Mouse (Mus musculus): ENCODE results near the gene Cpne7.

DNA sequence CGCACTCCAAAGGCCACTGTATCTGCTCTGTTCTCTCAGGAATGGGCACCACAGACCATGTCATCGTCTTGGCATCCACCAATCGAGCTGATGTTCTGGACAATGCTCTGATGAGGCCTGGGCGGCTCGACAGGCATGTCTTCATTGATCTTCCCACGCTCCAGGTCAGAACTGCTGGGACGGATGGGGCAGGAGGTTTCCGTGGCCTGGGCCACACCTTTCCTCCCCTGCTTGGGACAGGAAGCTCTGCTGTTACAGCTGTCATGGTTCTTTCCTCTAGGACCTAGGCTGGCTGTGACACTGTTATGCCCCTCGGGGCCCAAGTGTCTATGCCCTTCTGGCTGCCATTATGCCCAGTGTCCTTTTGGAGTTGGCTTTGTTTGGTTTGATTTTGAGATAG, 29.9 kb upstream of the Cpne7 start:
- TF ChIP-seq POLR2A (IDR thresholded peaks at IDR 0.05; ENCODE audit: borderline replicate concordance, insufficient read depth, low read length) (no peak), CTCF (IDR thresholded peaks at IDR 0.05; ENCODE audit: borderline replicate concordance, insufficient read depth, low read depth, low read length) (no peak)

All from cerebellum, adult 2 months (tissue).